7 mouse cellular contexts compared by ENCODE assay signal in the genomic region with DNA sequence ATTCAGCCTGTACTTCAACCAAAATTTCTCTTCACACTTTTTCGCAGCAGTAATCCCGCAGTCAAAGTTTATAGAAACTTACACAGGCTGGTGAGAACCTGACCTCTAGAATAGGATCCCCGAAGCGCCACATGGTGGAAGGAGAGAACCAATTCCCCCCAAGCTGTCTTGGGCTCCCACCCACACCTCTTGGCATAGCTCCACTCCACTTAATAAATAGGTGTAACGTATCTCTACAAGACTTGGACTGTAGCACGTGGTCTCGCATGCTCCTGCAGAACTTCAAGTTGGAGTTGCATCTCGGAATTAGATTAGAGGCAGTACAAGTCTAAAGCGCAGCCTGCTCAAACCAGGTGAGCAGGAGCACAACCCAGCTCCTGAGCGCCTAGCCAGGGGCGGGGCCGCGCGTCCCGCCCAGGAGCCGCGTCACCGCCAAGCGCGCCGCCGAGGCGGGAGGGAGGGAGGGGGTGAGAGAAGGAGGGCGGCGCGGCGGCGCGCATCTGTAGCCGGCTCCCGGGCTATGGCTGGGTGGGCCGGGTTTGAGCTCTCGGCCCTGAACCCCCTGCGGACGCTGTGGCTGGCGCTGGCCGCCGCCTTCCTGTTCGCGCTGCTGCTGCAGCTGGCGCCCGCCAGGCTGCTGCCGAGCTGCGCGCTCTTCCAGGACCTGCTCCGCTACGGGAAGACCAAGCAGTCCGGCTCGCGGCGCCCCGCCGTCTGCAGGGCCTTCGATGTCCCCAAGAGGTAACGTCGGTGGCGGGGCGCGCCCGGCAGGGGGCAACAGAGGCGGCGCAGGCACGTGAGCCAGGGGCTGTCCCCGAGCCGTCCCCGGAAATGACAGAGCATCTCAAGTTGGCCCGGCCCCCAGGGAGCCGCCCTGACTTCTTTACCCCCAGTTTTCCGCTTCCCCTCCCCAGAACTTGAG. TPM values are rescaled to one million over a fixed set of nuclear protein-coding genes. Genes with fewer than 3 reads are reported as not detected.
DNase-seq lines count a peak whose midpoint lies in the region; ATAC-seq lines count a peak whose summit lies in the region.

A gene (plus strand): TSS at position 464 of the 922 bp plus-strand sequence.

- peak within 1 kb of the TSS; percentile 94 for H3K9ac ChIP-seq in intestine, embryonic 15.5 days

- peak; percentile 99 for ATAC-seq in intestine, embryonic 15.5 days

- H3K36me3 ChIP-seq in intestine, embryonic 15.5 days: no peaks in the 10 kb centered on the region
- H3K36me3 ChIP-seq in midbrain, embryonic 10.5 days: no peaks in the 10 kb centered on the region

- no peaks in the 10 kb centered on the region for H3K9me3 ChIP-seq in intestine, embryonic 15.5 days
- H3K9me3 ChIP-seq in midbrain, embryonic 10.5 days (replicated peaks): no peaks in the 10 kb centered on the region

- under 1% methylated on average over 68 of the region's 69 CpGs for WGBS in intestine, embryonic 15.5 days
- 1% methylated on average over 68 of the region's 69 CpGs for WGBS in midbrain, embryonic 10.5 days

- H3K27ac ChIP-seq in intestine, embryonic 15.5 days: peak within 1 kb of the TSS; percentile 99
- H3K27ac ChIP-seq in midbrain, embryonic 10.5 days (replicated peaks): peak within 1 kb of the TSS; percentile 96

- H3K4me3 ChIP-seq in intestine, embryonic 15.5 days (replicated peaks): peak within 1 kb of the TSS; percentile 82
- H3K4me3 ChIP-seq in midbrain, embryonic 10.5 days: peak within 1 kb of the TSS; percentile 77

- peaks cover 9% of the 10 kb centered on the region for H3K4me1 ChIP-seq in intestine, embryonic 15.5 days (replicated peaks)
- H3K4me1 ChIP-seq in midbrain, embryonic 10.5 days: peaks cover 33% of the 10 kb centered on the region

- intact Hi-C loops in gastrocnemius, postnatal 36 days (cut with DNase I): loop anchor here (5.0 to 10.0 kb wide), 3 partner anchors 42 to 387 kb away; a partner anchor contains a TSS
- intact Hi-C loops in left cerebral cortex, postnatal 25 days (cut with DNase I): loop anchor here (2.0 to 10.0 kb wide), 4 partner anchors 43 to 405 kb away; a partner anchor contains a TSS

- H3K27me3 ChIP-seq in intestine, embryonic 15.5 days (replicated peaks): no peaks in the 10 kb centered on the region
- H3K27me3 ChIP-seq in midbrain, embryonic 10.5 days (ENCODE audit: low read depth, poor library complexity, severe bottlenecking): peaks cover 31% of the 10 kb centered on the region

- peak; percentile 94 to 96 for DNase-seq in adrenal gland, adult 18-20 months (ENCODE audit: low spot score in 2 of 2)
- peak; percentile 95 for DNase-seq in embryo, embryonic 11 days
- DNase-seq in gastrocnemius, postnatal 36 days: peak; percentile 94
- DNase-seq in left cerebral cortex, postnatal 25 days (ENCODE audit: low spot score in 2 of 2): peak; percentile 92 to 95
- DNase-seq in midbrain, embryonic 10.5 days (ENCODE audit: low spot score): peak; percentile 94
- DNase-seq in right cerebral cortex, postnatal 4 days: peak; percentile 97

- peak within 1 kb of the TSS; percentile 67 for H3K4me2 ChIP-seq in intestine, embryonic 15.5 days (replicated peaks)

RNA-seq across cellular contexts. Expression of the gene that starts here (rescaled TPM):
- 10 to 100 TPM; 17.3 to 22.2 TPM for total RNA-seq in adrenal gland, adult 18-20 months (2021)
- 1 to 10 TPM; 3.0 to 3.5 TPM for total RNA-seq in gastrocnemius, postnatal 36 days (2021)
- 37.6 and 38.7 TPM in 2 replicates for polyA plus RNA-seq in intestine, embryonic 15.5 days (2015; fragmentation: Nextera tagmentation; extraction: Ambion mirVana)
- total RNA-seq in left cerebral cortex, postnatal 25 days (2021): 10 to 100 TPM; 18.8 to 20.2 TPM
- polyA plus RNA-seq in midbrain, embryonic 10.5 days (2016; fragmentation: Nextera tagmentation; extraction: Ambion mirVana): 23.6 and 23.9 TPM in 2 replicates

Comparison
In these comparisons a context has a peak if more than half of its experiments do, and no peak if none do; other contexts are left out.
1. Peak in every context shown above with its lines: DNase-seq, ATAC-seq, H3K4me3 ChIP-seq and H3K27ac ChIP-seq.
2. RNA of the gene that starts here (total RNA-seq): 17.3 to 22.2 TPM in adrenal gland, adult 18-20 months and 18.8 to 20.2 TPM in left cerebral cortex, postnatal 25 days; 3.0 to 3.5 TPM in gastrocnemius, postnatal 36 days; every median in the first group is over 4 times any median in the second.